Mouse (Mus musculus) liver, adult 2 months (tissue): ENCODE data around the gene Abca5.

Source experiments
- CTCF ChIP-seq: fragments of 200-500 bp; IDR thresholded peaks from 2 replicates; pipeline ENCODE4 v1.5.1; 2011; ENCODE audit warnings: low read depth, low read length, control low read depth
- POLR2A ChIP-seq: fragments of 200-500 bp; IDR thresholded peaks from 2 replicates; pipeline ENCODE4 v1.6.1; 2011; ENCODE audit warnings: low read length, control low read depth; ENCODE audit not compliant: insufficient read depth; ENCODE audit errors: extremely low read depth

GRCm38 (mm10) chr11:110266757-110267156 is 70.8 kb downstream of the Abca5 start:
- no peak for TF ChIP-seq CTCF
- no peak for TF ChIP-seq POLR2A
